Mouse (Mus musculus) lung, postnatal 36 days (tissue): ENCODE measurements around the gene Dennd5a.

Experiments used
- DNase-seq: peaks from one replicate; pipeline ENCODE4 v3.0.0; 2022; ENCODE audit warnings: mixed read lengths

Gene Dennd5a

GRCm38 (mm10) chr7:109962596-109962995 lies 2.3 kb upstream of the Dennd5a start:
- DNase-seq = no peak

- DNase-seq = no peak
Observed at GRCm38 (mm10) chr7:109961570-109961969, 1.3 kb upstream of the Dennd5a start.

- no peak for DNase-seq
Observed at GRCm38 (mm10) chr7:109960613-109961154, 414 bp upstream of the Dennd5a start.

GRCm38 (mm10) chr7:109958843-109959715 lies 1.2 kb downstream of the Dennd5a start:
- DNase-seq = no peak

GRCm38 (mm10) chr7:109957996-109958789 lies 2.1 kb downstream of the Dennd5a start:
- DNase-seq = no peak

- DNase-seq = peak; percentile 33
Observed at GRCm38 (mm10) chr7:109954622-109955401, 5.5 kb downstream of the Dennd5a start.

GRCm38 (mm10) chr7:109951297-109951696 lies 9.0 kb downstream of the Dennd5a start:
- DNase-seq = no peak

- peak; percentile 50 for DNase-seq
Observed at GRCm38 (mm10) chr7:109944421-109945034, 15.7 kb downstream of the Dennd5a start.

GRCm38 (mm10) chr7:109929628-109930027 lies 30.6 kb downstream of the Dennd5a start:
- peak; percentile 28 for DNase-seq

- DNase-seq = no peak
Observed at GRCm38 (mm10) chr7:109928365-109928764, 31.9 kb downstream of the Dennd5a start.

GRCm38 (mm10) chr7:109924965-109925364 lies 35.3 kb downstream of the Dennd5a start:
- DNase-seq = peak; percentile 33

GRCm38 (mm10) chr7:109922889-109923288 lies 37.4 kb downstream of the Dennd5a start:
- DNase-seq = no peak

- peak; percentile 62 for DNase-seq
Observed at GRCm38 (mm10) chr7:109906165-109906564, 54.1 kb downstream of the Dennd5a start.

GRCm38 (mm10) chr7:109900921-109901320 lies 59.3 kb downstream of the Dennd5a start:
- no peak for DNase-seq

- DNase-seq = peak; percentile 24
Observed at GRCm38 (mm10) chr7:109898911-109899310, 61.4 kb downstream of the Dennd5a start.

- DNase-seq = peak; percentile 81
Observed at GRCm38 (mm10) chr7:109892530-109892929, 67.7 kb downstream of the Dennd5a start.

- peak; percentile 57 for DNase-seq
Observed at GRCm38 (mm10) chr7:109891786-109892185, 68.5 kb downstream of the Dennd5a start.

GRCm38 (mm10) chr7:109890256-109890655 lies 70.0 kb downstream of the Dennd5a start:
- no peak for DNase-seq

- no peak for DNase-seq
Observed at GRCm38 (mm10) chr7:109889300-109889699, 71.0 kb downstream of the Dennd5a start.

GRCm38 (mm10) chr7:109886249-109886648 lies 74.0 kb downstream of the Dennd5a start:
- DNase-seq = no peak

GRCm38 (mm10) chr7:109882574-109882973 lies 77.7 kb downstream of the Dennd5a start:
- no peak for DNase-seq

- no peak for DNase-seq
Observed at GRCm38 (mm10) chr7:109881561-109882099, 78.6 kb downstream of the Dennd5a start.
